Mouse (Mus musculus) E14TG2a.4 (cell line): Measurements from ENCODE around the gene Srd5a1.

Experiments
- CTCF ChIP-seq: conservative IDR thresholded peaks from 2 replicates; pipeline ENCODE4 v1.5.1; 2014; ENCODE audit warnings: low read length
- POU5F1 ChIP-seq: IDR thresholded peaks from 2 replicates; pipeline ENCODE4 v1.6.1; 2014; ENCODE audit warnings: low read length, borderline replicate concordance

DNA sequence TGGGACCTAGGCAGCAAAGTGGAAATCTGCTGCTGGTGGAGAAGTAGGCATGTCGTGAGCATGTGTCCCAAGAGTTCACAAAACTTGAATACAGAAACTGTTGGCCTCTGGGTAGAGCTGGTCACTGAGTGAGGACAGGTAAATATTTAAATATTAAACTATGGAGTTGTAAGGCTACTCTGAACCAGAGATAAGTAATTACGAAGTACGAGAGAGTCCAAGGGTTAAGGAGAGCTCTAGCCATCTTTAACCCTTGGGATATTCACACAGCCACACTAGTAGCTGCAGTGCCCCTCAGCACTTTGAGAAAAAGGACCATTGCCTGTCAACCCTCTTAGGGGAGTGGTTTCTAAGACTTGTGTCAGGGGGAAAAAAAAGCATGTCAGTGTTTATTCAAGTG is 25.1 kb upstream of the Srd5a1 start:
- no peak for TF ChIP-seq CTCF
- TF ChIP-seq POU5F1: no peak
